Mouse (Mus musculus): ENCODE data around the gene Tmem207.
"Not testable (repeated sequence)": the region's sequence is repeated elsewhere in the genome, so short reads cannot be mapped to it uniquely, and the experiment has no call there.

Tmem207 gene
- long read RNA-seq, experiment 1: 0 reads
- long read RNA-seq, experiment 2: 0 reads

- intact Hi-C loops (cut with DNase I): no loop called here
These were observed at the start of gene Tmem207 for GRCm38 (mm10) chr16:26526669-26527068. Gene Tmem207 (minus strand): TSS chr16:26526769.

- intact Hi-C loops (cut with DNase I): no loop called here
These were observed 47.6 kb upstream of the Tmem207 start for GRCm38 (mm10) chr16:26574173-26574572.

GRCm38 (mm10) chr16:26571836-26572235 lies 45.3 kb upstream of the Tmem207 start:
- intact Hi-C loops (cut with DNase I): no loop called here

- intact Hi-C loops (cut with DNase I): no loop called here
These were observed 42.9 kb upstream of the Tmem207 start for GRCm38 (mm10) chr16:26569387-26569978.

- intact Hi-C loops (cut with DNase I): no loop called here
These were observed 36.2 kb upstream of the Tmem207 start for GRCm38 (mm10) chr16:26562771-26563170.

- intact Hi-C loops (cut with DNase I): no loop called here
These were observed 35.2 kb upstream of the Tmem207 start for GRCm38 (mm10) chr16:26561743-26562142.

- intact Hi-C loops (cut with DNase I): loop anchor here (10.0 kb wide), 1 partner anchor 216 kb away; no protein-coding TSS in a partner anchor
These were observed 32.2 kb upstream of the Tmem207 start for GRCm38 (mm10) chr16:26558797-26559196.

GRCm38 (mm10) chr16:26552234-26552633 lies 25.7 kb upstream of the Tmem207 start:
- intact Hi-C loops (cut with DNase I): loop anchor here (10.0 kb wide), 1 partner anchor 223 kb away; no protein-coding TSS in a partner anchor

- intact Hi-C loops (cut with DNase I): no loop called here
These were observed 22.7 kb upstream of the Tmem207 start for GRCm38 (mm10) chr16:26549221-26549620.

- intact Hi-C loops (cut with DNase I): no loop called here
These were observed 20.3 kb upstream of the Tmem207 start for GRCm38 (mm10) chr16:26546879-26547206.

- intact Hi-C loops (cut with DNase I): no loop called here
These were observed 19.8 kb upstream of the Tmem207 start for GRCm38 (mm10) chr16:26546170-26546878.

- intact Hi-C loops (cut with DNase I): no loop called here
These were observed 5.7 kb upstream of the Tmem207 start for GRCm38 (mm10) chr16:26532287-26532686.

- intact Hi-C loops (cut with DNase I): no loop called here
These were observed 3.9 kb upstream of the Tmem207 start for GRCm38 (mm10) chr16:26530451-26530850.

GRCm38 (mm10) chr16:26527931-26528666 lies 1.5 kb upstream of the Tmem207 start:
- intact Hi-C loops (cut with DNase I): no loop called here

GRCm38 (mm10) chr16:26525832-26526231 lies 737 bp downstream of the Tmem207 start:
- intact Hi-C loops (cut with DNase I): no loop called here

- intact Hi-C loops (cut with DNase I): no loop called here
These were observed 7.0 kb downstream of the Tmem207 start for GRCm38 (mm10) chr16:26519596-26519995.

- intact Hi-C loops (cut with DNase I): no loop called here
These were observed 21.6 kb downstream of the Tmem207 start for GRCm38 (mm10) chr16:26504961-26505360.

- intact Hi-C loops (cut with DNase I): no loop called here
These were observed 25.8 kb downstream of the Tmem207 start for GRCm38 (mm10) chr16:26500738-26501137.

- intact Hi-C loops (cut with DNase I): not testable (repeated sequence)
These were observed 26.9 kb downstream of the Tmem207 start for GRCm38 (mm10) chr16:26499705-26500104.

GRCm38 (mm10) chr16:26495721-26496120 lies 30.8 kb downstream of the Tmem207 start:
- intact Hi-C loops (cut with DNase I): no loop called here

GRCm38 (mm10) chr16:26471254-26471653 lies 55.3 kb downstream of the Tmem207 start:
- intact Hi-C loops (cut with DNase I): no loop called here

GRCm38 (mm10) chr16:26466535-26466934 lies 60.0 kb downstream of the Tmem207 start:
- intact Hi-C loops (cut with DNase I): no loop called here

Data from adrenal gland (tissue).